Mouse (Mus musculus) bone marrow, adult 2 months (tissue): Measurements from ENCODE around the gene Gm10715.
"Not testable (repeated sequence)": the region's sequence is repeated elsewhere in the genome, so short reads cannot be mapped to it uniquely, and the experiment has no call there.

Source experiments
- CTCF ChIP-seq: fragments of 200-500 bp; IDR thresholded peaks from 2 replicates; pipeline ENCODE4 v1.5.1; 2011; ENCODE audit warnings: low read length, control low read depth; ENCODE audit not compliant: control insufficient read depth, insufficient read depth
- POLR2A ChIP-seq: fragments of 200-500 bp; IDR thresholded peaks from 2 replicates; pipeline ENCODE4 v1.6.1; 2011; ENCODE audit warnings: low read depth, mild to moderate bottlenecking, control low read depth, low read length, borderline replicate concordance; ENCODE audit not compliant: control insufficient read depth

- not testable (repeated sequence) for TF ChIP-seq POLR2A, CTCF
Observed at GRCm38 (mm10) chr9:3001006-3001405, 35.7 kb upstream of the Gm10715 start.
